Mouse (Mus musculus) heart, postnatal 0 days (tissue): ENCODE measurements around the gene B3galt6.

ENCODE experiments used
- CTCF ChIP-seq: IDR thresholded peaks from 2 replicates; pipeline ENCODE4 v1.5.1; 2016; ENCODE audit warnings: antibody characterized with exemption, control low read depth, low read depth
- EP300 ChIP-seq: IDR thresholded peaks from 2 replicates; pipeline ENCODE4 v1.6.1; 2016; ENCODE audit warnings: antibody characterized with exemption, low read depth

- TF ChIP-seq EP300 (no peak), CTCF (no peak)
Observed at GRCm38 (mm10) chr4:155972651-155973050, 19.8 kb downstream of the B3galt6 start.
